ENCODE assay signal across 11 mouse cellular contexts in the genomic region with DNA sequence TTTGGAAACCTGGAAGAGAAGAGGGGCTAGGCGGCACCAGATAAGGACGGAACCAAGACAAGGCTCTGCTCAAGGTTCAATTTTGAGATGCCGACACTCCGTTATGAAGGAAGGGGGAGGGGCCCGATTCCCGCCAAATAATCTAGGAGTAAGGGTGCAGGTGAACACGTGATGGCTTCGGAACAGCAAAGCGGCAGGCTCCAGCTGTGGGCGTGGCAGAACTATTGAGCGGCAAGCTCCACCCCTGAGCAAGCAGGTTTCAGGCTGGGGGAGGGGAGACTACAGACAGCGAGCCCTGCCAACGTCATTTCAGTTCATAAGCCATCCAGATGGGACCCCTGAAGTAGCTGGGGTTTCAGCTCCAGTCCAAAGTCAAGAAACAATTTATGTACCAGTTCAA.
DNase-seq lines count a peak whose midpoint lies in the region; ATAC-seq and TF ChIP-seq lines count a peak whose summit lies in the region.
"Had no signal": no experiment of that assay in that cellular context is flagged by ENCODE, and none has a peak within 500 bp of the region (broad histone marks: within the 10 kb centered on the region; RNA-seq: fewer than 3 reads in every experiment).

No protein-coding gene starts in this region.

- H3K4me3 ChIP-seq in lung, embryonic 15.5 days: no peak overlapping the region
- no peak overlapping the region for H3K4me3 ChIP-seq in lung, postnatal 0 days (ENCODE audit: low read depth, low read length)
- H3K4me3 ChIP-seq in limb, embryonic 12.5 days (replicated peaks): no peak overlapping the region
- H3K4me3 ChIP-seq in stomach, embryonic 16.5 days (replicated peaks; ENCODE audit: low read length): no peak overlapping the region

- H3K36me3 ChIP-seq in lung, embryonic 15.5 days: no peaks in the 10 kb centered on the region
- no peaks in the 10 kb centered on the region for H3K36me3 ChIP-seq in lung, postnatal 0 days (ENCODE audit: insufficient read depth, low read length)
- no peaks in the 10 kb centered on the region for H3K36me3 ChIP-seq in limb, embryonic 12.5 days
- no peaks in the 10 kb centered on the region for H3K36me3 ChIP-seq in stomach, embryonic 16.5 days (ENCODE audit: control insufficient read depth, insufficient read depth, low read length)

- DNase-seq in adrenal gland, postnatal 14 days: peak; percentile 5
- no peak for DNase-seq in adrenal gland, postnatal 36 days
- no peak for DNase-seq in lung, postnatal 0 days (ENCODE audit: low spot score)
- DNase-seq in cerebellum, adult 11 months: no peak
- DNase-seq: adrenal gland, adult 8-10 months; gastrocnemius, postnatal 25 days had no signal

- H3K9ac ChIP-seq in lung, embryonic 15.5 days: no peak overlapping the region
- no peak overlapping the region for H3K9ac ChIP-seq in lung, postnatal 0 days (replicated peaks; ENCODE audit: low read depth)
- H3K9ac ChIP-seq in limb, embryonic 12.5 days (replicated peaks): no peak overlapping the region
- H3K9ac ChIP-seq in stomach, embryonic 16.5 days (ENCODE audit: low read length): no peak overlapping the region
- H3K9ac ChIP-seq: liver, embryonic 14.5 days had no signal

- TF ChIP-seq EP300 in lung, postnatal 0 days (IDR thresholded peaks at IDR 0.05): no peak

- H3K9me3 ChIP-seq in lung, embryonic 15.5 days: no peaks in the 10 kb centered on the region
- no peaks in the 10 kb centered on the region for H3K9me3 ChIP-seq in lung, postnatal 0 days (ENCODE audit: low read length)
- no peaks in the 10 kb centered on the region for H3K9me3 ChIP-seq in limb, embryonic 12.5 days
- no peaks in the 10 kb centered on the region for H3K9me3 ChIP-seq in stomach, embryonic 16.5 days (replicated peaks; ENCODE audit: control insufficient read depth, low read length)

- H3K27me3 ChIP-seq in lung, embryonic 15.5 days: no peaks in the 10 kb centered on the region
- no peaks in the 10 kb centered on the region for H3K27me3 ChIP-seq in lung, postnatal 0 days (replicated peaks; ENCODE audit: insufficient read depth, low read length)
- no peaks in the 10 kb centered on the region for H3K27me3 ChIP-seq in limb, embryonic 12.5 days
- no peaks in the 10 kb centered on the region for H3K27me3 ChIP-seq in stomach, embryonic 16.5 days (ENCODE audit: control insufficient read depth, insufficient read depth, low read length)

- no peak for ATAC-seq in lung, embryonic 15.5 days (ENCODE audit: borderline replicate concordance, extremely low read depth, low FRiP score, low TSS enrichment)
- ATAC-seq in lung, postnatal 0 days: no peak
- no peak for ATAC-seq in limb, embryonic 12.5 days (ENCODE audit: insufficient number of reproducible peaks, insufficient read depth, low FRiP score, low TSS enrichment, low read depth)
- no peak for ATAC-seq in stomach, embryonic 16.5 days (ENCODE audit: insufficient read depth, low FRiP score)
- ATAC-seq in megakaryocyte-erythroid progenitor cell, adult 5-6 weeks (replicated peaks; ENCODE audit: low FRiP score, low TSS enrichment, poor library complexity, severe bottlenecking): no peak

- 41% methylated on average over 13 of the region's 13 CpGs for WGBS in lung, embryonic 15.5 days
- WGBS in lung, postnatal 0 days: 50% methylated on average over 13 of the region's 13 CpGs
- 46% methylated on average over 13 of the region's 13 CpGs for WGBS in limb, embryonic 12.5 days
- 38% methylated on average over 13 of the region's 13 CpGs for WGBS in stomach, embryonic 16.5 days

- H3K4me2 ChIP-seq in lung, embryonic 15.5 days: peak overlapping the region; percentile 31; the same call in 1 of the 2 replicates
- H3K4me2 ChIP-seq in lung, postnatal 0 days (replicated peaks; ENCODE audit: low read depth, low read length): no peak overlapping the region
- H3K4me2 ChIP-seq in limb, embryonic 12.5 days: peak overlapping the region; percentile 34
- peak overlapping the region; percentile 27 for H3K4me2 ChIP-seq in stomach, embryonic 16.5 days (ENCODE audit: low read depth, low read length)

- H3K4me1 ChIP-seq in lung, embryonic 15.5 days: no peaks in the 10 kb centered on the region
- H3K4me1 ChIP-seq in lung, postnatal 0 days (ENCODE audit: insufficient read depth, low read depth, low read length): no peaks in the 10 kb centered on the region
- H3K4me1 ChIP-seq in limb, embryonic 12.5 days (replicated peaks): no peaks in the 10 kb centered on the region
- H3K4me1 ChIP-seq in stomach, embryonic 16.5 days (ENCODE audit: control insufficient read depth, insufficient read depth, low read length): no peaks in the 10 kb centered on the region

- TF ChIP-seq CTCF in lung, postnatal 0 days (IDR thresholded peaks at IDR 0.05): no peak

- H3K27ac ChIP-seq in lung, embryonic 15.5 days: no peak overlapping the region
- H3K27ac ChIP-seq in lung, postnatal 0 days (ENCODE audit: low read length): no peak overlapping the region
- no peak overlapping the region for H3K27ac ChIP-seq in limb, embryonic 12.5 days
- no peak overlapping the region for H3K27ac ChIP-seq in stomach, embryonic 16.5 days (ENCODE audit: low read length)
- H3K27ac ChIP-seq: liver, embryonic 14.5 days had no signal
